Mouse (Mus musculus) hindbrain, embryonic 13.5 days (tissue): Measurements from ENCODE around the gene Cspg4. TPM values are rescaled to one million over a fixed set of nuclear protein-coding genes. Genes with fewer than 3 reads are reported as not detected.
A peak's percentile ranks its signal among the peaks of the same experiment; 100 is the strongest.

Experiments
- ATAC-seq: fragments of 200-750 bp; cut with Nextera tagmentation; 2 replicates; pipeline ENCODE4 v1.8.0; 2017; ENCODE audit warnings: moderate TSS enrichment; ENCODE audit not compliant: low FRiP score
- H3K27ac ChIP-seq: fragments of 300-500 bp; sonication (generic); 2 replicates; pipeline ENCODE4 v1.5.1; 2015; ENCODE audit warnings: inconsistent platforms, mild to moderate bottlenecking, moderate library complexity
- H3K27me3 ChIP-seq: fragments of 300-500 bp; sonication (generic); 2 replicates; pipeline ENCODE4 v1.6.1; 2015; ENCODE audit warnings: mild to moderate bottlenecking, inconsistent platforms
- H3K36me3 ChIP-seq: fragments of 300-500 bp; sonication (generic); 2 replicates; pipeline ENCODE4 v1.6.1; 2015; ENCODE audit warnings: mild to moderate bottlenecking, inconsistent platforms
- H3K4me1 ChIP-seq: fragments of 300-500 bp; sonication (generic); replicated peaks from 2 replicates; pipeline ENCODE4 v1.6.1; 2015; ENCODE audit warnings: inconsistent platforms
- H3K4me2 ChIP-seq: fragments of 300-500 bp; sonication (generic); 2 replicates; pipeline ENCODE4 v1.6.1; 2015; ENCODE audit warnings: inconsistent platforms, mild to moderate bottlenecking, moderate library complexity
- H3K4me3 ChIP-seq: fragments of 300-500 bp; sonication (generic); 2 replicates; pipeline ENCODE4 v1.5.1; 2015; ENCODE audit warnings: mild to moderate bottlenecking, inconsistent platforms
- H3K9ac ChIP-seq: fragments of 300-500 bp; sonication (generic); 2 replicates; pipeline ENCODE4 v1.6.1; 2015; ENCODE audit warnings: mild to moderate bottlenecking, inconsistent platforms
- H3K9me3 ChIP-seq: fragments of 300-500 bp; sonication (generic); 2 replicates; pipeline ENCODE4 v1.6.1; 2016; ENCODE audit warnings: inconsistent platforms
- WGBS: fragments of 180-500 bp; shearing (Covaris S2); methylation state at CpG from one replicate; pipeline ENCODE4 v1.1.7; 2015; 5-methylcytosine and 5-hydroxymethylcytosine counted together
- polyA plus RNA-seq: library from polyadenylated mRNA; unstranded; fragments of >200 nt; fragmentation: Nextera tagmentation; extraction: Ambion mirVana; gene quantifications from 2 replicates; pipeline ENCODE4 v1.2.1, GENCODE M21; 2015

The Cspg4 gene
- polyA plus RNA-seq, 1 experiment from 2014 or later, result 4.2 TPM

GRCm38 (mm10) chr9:56843679-56844188 is 21.1 kb upstream of the Cspg4 start:
- Histone ChIP-seq H3K4me3 (no peak overlapping the region), H3K27ac (peak overlapping the region; percentile 63), H3K9ac (peak overlapping the region; percentile 29; the same call in 1 of the 2 replicates), H3K9me3 (no peaks in the 10 kb centered on the region), H3K4me2 (no peak overlapping the region), H3K4me1 (peaks cover 63% of the 10 kb centered on the region), H3K36me3 (no peaks in the 10 kb centered on the region), H3K27me3 (no peaks in the 10 kb centered on the region)
- 33% methylated on average over 7 of the region's 7 CpGs for WGBS
- ATAC-seq, result no peak

GRCm38 (mm10) chr9:56844644-56845043 is 20.2 kb upstream of the Cspg4 start:
- WGBS, result 53% methylated on average over 8 of the region's 8 CpGs
- Histone ChIP-seq H3K4me1 (peaks cover 63% of the 10 kb centered on the region), H3K4me2 (no peak overlapping the region), H3K9me3 (no peaks in the 10 kb centered on the region), H3K27ac (peak overlapping the region; percentile 63), H3K9ac (no peak overlapping the region), H3K4me3 (no peak overlapping the region), H3K27me3 (no peaks in the 10 kb centered on the region), H3K36me3 (no peaks in the 10 kb centered on the region)
- ATAC-seq, result no peak

GRCm38 (mm10) chr9:56847523-56847922 is 17.3 kb upstream of the Cspg4 start:
- no peak overlapping the region for H3K4me2 ChIP-seq
- peak; percentile 62; the same call in 1 of the 2 replicates for ATAC-seq
- H3K4me1 ChIP-seq, result peaks cover 53% of the 10 kb centered on the region
- WGBS, result 22% methylated on average over 3 of the region's 3 CpGs
- H3K9me3 ChIP-seq, result no peaks in the 10 kb centered on the region
- H3K36me3 ChIP-seq, result no peaks in the 10 kb centered on the region
- no peak overlapping the region for H3K27ac ChIP-seq
- H3K27me3 ChIP-seq, result no peaks in the 10 kb centered on the region
- no peak overlapping the region for H3K4me3 ChIP-seq
- H3K9ac ChIP-seq, result no peak overlapping the region

GRCm38 (mm10) chr9:56850128-56850904 is 14.5 kb upstream of the Cspg4 start:
- H3K27me3 ChIP-seq, result no peaks in the 10 kb centered on the region
- no peak overlapping the region for H3K4me3 ChIP-seq
- 74% methylated on average over 14 of the region's 14 CpGs for WGBS
- H3K9me3 ChIP-seq, result no peaks in the 10 kb centered on the region
- H3K4me2 ChIP-seq, result no peak overlapping the region
- no peak for ATAC-seq
- no peaks in the 10 kb centered on the region for H3K36me3 ChIP-seq
- H3K9ac ChIP-seq, result no peak overlapping the region
- H3K27ac ChIP-seq, result no peak overlapping the region
- H3K4me1 ChIP-seq, result peaks cover 28% of the 10 kb centered on the region

- ATAC-seq, result no peak
- 82% methylated on average over 4 of the region's 4 CpGs for WGBS
Observed at GRCm38 (mm10) chr9:56850905-56851252, 14.0 kb upstream of the Cspg4 start.

GRCm38 (mm10) chr9:56851778-56852177 is 13.1 kb upstream of the Cspg4 start:
- H3K9ac ChIP-seq, result no peak overlapping the region
- H3K9me3 ChIP-seq, result no peaks in the 10 kb centered on the region
- no peaks in the 10 kb centered on the region for H3K36me3 ChIP-seq
- 0 out of 2 replicates have a peak overlapping the region, but pooled peaks have one; percentile 5 for H3K27ac ChIP-seq
- no peak overlapping the region for H3K4me2 ChIP-seq
- 33% methylated on average over 11 of the region's 11 CpGs for WGBS
- no peak for ATAC-seq
- no peaks in the 10 kb centered on the region for H3K27me3 ChIP-seq
- no peak overlapping the region for H3K4me3 ChIP-seq
- H3K4me1 ChIP-seq, result peaks cover 14% of the 10 kb centered on the region

More at GRCm38 (mm10) chr9:56850905-56851252, 14.0 kb upstream of the Cspg4 start:
- Histone ChIP-seq H3K9ac (no peak overlapping the region), H3K27me3 (no peaks in the 10 kb centered on the region), H3K4me3 (no peak overlapping the region), H3K36me3 (no peaks in the 10 kb centered on the region), H3K9me3 (no peaks in the 10 kb centered on the region), H3K4me2 (no peak overlapping the region), H3K27ac (no peak overlapping the region), H3K4me1 (peaks cover 23% of the 10 kb centered on the region)

- H3K9ac ChIP-seq, result no peak overlapping the region
- no peak overlapping the region for H3K4me2 ChIP-seq
- no peak overlapping the region for H3K4me3 ChIP-seq
- no peak overlapping the region for H3K27ac ChIP-seq
- 0 out of 2 replicates have a peak, but pooled peaks cover 6% of the 10 kb centered on the region for H3K4me1 ChIP-seq
- H3K27me3 ChIP-seq, result no peaks in the 10 kb centered on the region; the same call in 1 of the 2 replicates
- no peaks in the 10 kb centered on the region for H3K36me3 ChIP-seq
- WGBS, result 73% methylated on average over 3 of the region's 3 CpGs
- no peaks in the 10 kb centered on the region for H3K9me3 ChIP-seq
- ATAC-seq, result no peak
Observed at GRCm38 (mm10) chr9:56857463-56857862, 7.4 kb upstream of the Cspg4 start.

GRCm38 (mm10) chr9:56860035-56860434 is 4.8 kb upstream of the Cspg4 start:
- H3K4me2 ChIP-seq, result no peak overlapping the region
- 87% methylated on average over 3 of the region's 3 CpGs for WGBS
- peaks cover 24% of the 10 kb centered on the region for H3K27me3 ChIP-seq
- no peaks in the 10 kb centered on the region for H3K36me3 ChIP-seq
- no peak overlapping the region for H3K27ac ChIP-seq
- H3K4me1 ChIP-seq, result peaks cover 16% of the 10 kb centered on the region; the same call in 1 of the 2 replicates
- no peak for ATAC-seq
- no peaks in the 10 kb centered on the region for H3K9me3 ChIP-seq
- H3K4me3 ChIP-seq, result no peak overlapping the region
- H3K9ac ChIP-seq, result no peak overlapping the region

- H3K4me3 ChIP-seq, result no peak overlapping the region
- H3K27me3 ChIP-seq, result peaks cover 31% of the 10 kb centered on the region
- WGBS, result 65% methylated on average over 15 of the region's 15 CpGs
Observed at GRCm38 (mm10) chr9:56860486-56861269, 4.2 kb upstream of the Cspg4 start.

GRCm38 (mm10) chr9:56862863-56863262 is 2.0 kb upstream of the Cspg4 start:
- peaks cover 21% of the 10 kb centered on the region for H3K4me1 ChIP-seq
- no peak overlapping the region for H3K4me2 ChIP-seq
- H3K9me3 ChIP-seq, result no peaks in the 10 kb centered on the region
- 55% methylated on average over 2 of the region's 2 CpGs for WGBS
- ATAC-seq, result no peak
- no peak overlapping the region for H3K9ac ChIP-seq
- H3K27ac ChIP-seq, result no peak overlapping the region
- H3K4me3 ChIP-seq, result no peak overlapping the region
- peaks cover 40% of the 10 kb centered on the region for H3K27me3 ChIP-seq
- no peaks in the 10 kb centered on the region for H3K36me3 ChIP-seq

More at GRCm38 (mm10) chr9:56860486-56861269, 4.2 kb upstream of the Cspg4 start:
- no peak overlapping the region for H3K27ac ChIP-seq
- peaks cover 17% of the 10 kb centered on the region; the same call in 1 of the 2 replicates for H3K4me1 ChIP-seq
- no peaks in the 10 kb centered on the region for H3K9me3 ChIP-seq
- H3K4me2 ChIP-seq, result no peak overlapping the region
- no peak overlapping the region for H3K9ac ChIP-seq
- ATAC-seq, result no peak
- no peaks in the 10 kb centered on the region for H3K36me3 ChIP-seq

GRCm38 (mm10) chr9:56864216-56864729 is 560 bp upstream of the Cspg4 start, which contains the start of gene Odf3l1:
Gene Odf3l1, minus strand, starts transcription at chr9:56864679.
- Histone ChIP-seq H3K4me1 (peaks cover 34% of the 10 kb centered on the region), H3K4me3 (peak within 1 kb of the TSS; percentile 26), H3K9ac (peak within 1 kb of the TSS; percentile 49), H3K27ac (no peak within 1 kb of the TSS), H3K4me2 (peak within 1 kb of the TSS; percentile 47), H3K9me3 (no peaks in the 10 kb centered on the region), H3K27me3 (peaks cover 40% of the 10 kb centered on the region), H3K36me3 (no peaks in the 10 kb centered on the region)
- 27% methylated on average over 3 of the region's 3 CpGs for WGBS
- no peak for ATAC-seq
